Mouse (Mus musculus): ENCODE data around the gene Hypk.

The Hypk gene

DNA sequence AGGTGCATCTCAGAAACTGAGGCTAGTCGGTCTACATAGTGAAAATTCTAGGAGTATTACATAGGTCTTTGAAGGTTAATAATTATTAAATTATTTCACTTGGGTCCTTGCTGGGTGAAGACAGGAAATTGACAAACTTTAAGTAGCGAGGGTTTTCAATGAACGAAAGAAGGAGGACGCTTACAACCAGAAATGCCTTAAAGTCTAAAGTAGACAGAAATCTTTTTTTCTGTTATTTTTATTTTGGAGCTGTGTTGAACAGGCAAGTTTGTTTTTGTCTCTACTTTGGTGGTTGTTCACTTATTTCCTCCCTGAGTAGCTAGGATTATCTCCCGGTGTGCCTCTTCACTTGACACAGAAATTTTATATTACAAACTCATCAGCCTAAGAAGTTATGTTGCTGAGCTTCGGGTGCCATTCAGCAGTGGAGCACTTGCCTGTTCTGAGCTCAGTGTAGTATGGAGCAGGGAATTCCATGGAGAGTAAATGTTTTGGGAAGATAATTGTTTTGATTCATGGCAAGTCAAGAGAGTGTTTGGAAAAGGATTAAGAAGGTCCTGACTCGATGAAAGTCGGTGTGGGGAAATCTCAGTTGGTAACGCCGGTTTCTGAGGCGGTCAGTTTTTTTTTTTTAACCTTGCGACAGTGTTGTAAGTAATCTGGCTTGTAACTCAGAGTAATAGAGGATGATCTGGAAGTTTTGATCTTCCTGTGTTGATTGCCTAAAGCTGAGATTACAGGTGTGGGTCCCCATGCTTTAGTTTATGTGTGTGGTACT is 54.3 kb downstream of the Hypk start:
- no peak for DNase-seq (ENCODE audit: low spot score)

GRCm38 (mm10) chr2:121507951-121508330 is 54.9 kb downstream of the Hypk start:
- DNase-seq (ENCODE audit: low spot score): no peak
